Mouse (Mus musculus) hindbrain, postnatal 0 days (tissue): ENCODE measurements around the gene Ciao2a. TPM values are rescaled to one million over a fixed set of nuclear protein-coding genes. Genes with fewer than 3 reads are reported as not detected.

ENCODE experiments used
- ATAC-seq: fragments of 200-750 bp; cut with Nextera tagmentation; 2 replicates; pipeline ENCODE4 v1.8.0; 2017; ENCODE audit warnings: mild to moderate bottlenecking, moderate TSS enrichment, moderate library complexity
- DNase-seq: peaks from one replicate; pipeline ENCODE4 v3.0.0-alpha.2; 2015; ENCODE audit warnings: low spot score
- H3K27ac ChIP-seq: fragments of 300-500 bp; sonication (generic); 2 replicates; pipeline ENCODE4 v1.5.1; 2014; ENCODE audit warnings: mild to moderate bottlenecking
- H3K27me3 ChIP-seq: fragments of 300-500 bp; sonication (generic); 2 replicates; pipeline ENCODE4 v1.6.1; 2014; ENCODE audit warnings: low read length, mixed read lengths; ENCODE audit not compliant: insufficient read depth
- H3K36me3 ChIP-seq: fragments of 300-500 bp; sonication (generic); 2 replicates; pipeline ENCODE4 v1.6.1; 2014; ENCODE audit warnings: low read length, mixed read lengths; ENCODE audit not compliant: insufficient read depth
- H3K4me1 ChIP-seq: fragments of 300-500 bp; sonication (generic); 2 replicates; pipeline ENCODE4 v1.6.1; 2014; ENCODE audit warnings: antibody characterized with exemption, low read length, mixed read lengths; ENCODE audit not compliant: insufficient read depth
- H3K4me2 ChIP-seq: fragments of 300-500 bp; sonication (generic); 2 replicates; pipeline ENCODE4 v1.6.1; 2014; ENCODE audit warnings: low read depth, mild to moderate bottlenecking, low read length, moderate library complexity, mixed read lengths
- H3K4me3 ChIP-seq: fragments of 300-500 bp; sonication (generic); 2 replicates; pipeline ENCODE4 v1.5.1; 2014; ENCODE audit warnings: low read length
- H3K9ac ChIP-seq: fragments of 300-500 bp; sonication (generic); replicated peaks from 2 replicates; pipeline ENCODE4 v1.6.1; 2014; ENCODE audit warnings: mild to moderate bottlenecking, low read length, moderate library complexity, mixed read lengths
- H3K9me3 ChIP-seq: fragments of 300-500 bp; sonication (generic); 2 replicates; pipeline ENCODE4 v1.6.1; 2016; ENCODE audit warnings: low read length, mixed read lengths
- CTCF ChIP-seq: IDR thresholded peaks from 2 replicates; pipeline ENCODE4 v1.5.1; 2016; ENCODE audit warnings: antibody characterized with exemption, control low read depth, low read depth
- WGBS: fragments of 180-500 bp; shearing (Covaris S2); extraction: QIAGEN DNeasy Blood & Tissue Kit; methylation state at CpG from one replicate; pipeline ENCODE4 v1.1.7; 2014; 5-methylcytosine and 5-hydroxymethylcytosine counted together
- polyA plus RNA-seq: library from polyadenylated mRNA; unstranded; fragments of >200 nt; fragmentation: Nextera tagmentation; extraction: Ambion mirVana; gene quantifications from 2 replicates; pipeline ENCODE4 v1.2.1, GENCODE M21; 2015
- total RNA-seq: library from RNA; depleted of rRNA; stranded (reverse); fragments of >200 nt; gene quantifications from 2 replicates; pipeline ENCODE4 v1.2.3, GENCODE M21; 2014

The Ciao2a gene
- total and polyA plus RNA-seq, 2 experiments from 2014 or later: 25.5 to 77.6 TPM

- Histone ChIP-seq H3K4me2 (no peak overlapping the region), H3K4me3 (no peak overlapping the region), H3K9me3 (no peaks in the 10 kb centered on the region), H3K27ac (peak overlapping the region; percentile 16; the same call in 1 of the 2 replicates), H3K27me3 (no peaks in the 10 kb centered on the region), H3K9ac (no peak overlapping the region), H3K36me3 (no peaks in the 10 kb centered on the region), H3K4me1 (no peaks in the 10 kb centered on the region; the same call in 1 of the 2 replicates)
- 50% methylated on average over 8 of the region's 8 CpGs for WGBS
- no peak for TF ChIP-seq CTCF
- DNase-seq: no peak
- ATAC-seq: no peak
These were observed 9.5 kb upstream of the Ciao2a start for GRCm38 (mm10) chr9:66116890-66117289.

- no peaks in the 10 kb centered on the region for H3K36me3 ChIP-seq
- no peaks in the 10 kb centered on the region for H3K27me3 ChIP-seq
- DNase-seq: no peak
- no peak overlapping the region for H3K4me2 ChIP-seq
- H3K27ac ChIP-seq: no peak overlapping the region
- WGBS: 94% methylated on average over 2 of the region's 2 CpGs
- no peak for ATAC-seq
- peaks cover 5% of the 10 kb centered on the region for H3K4me1 ChIP-seq
- H3K9ac ChIP-seq: no peak overlapping the region
- no peak for TF ChIP-seq CTCF
- H3K4me3 ChIP-seq: no peak overlapping the region
- no peaks in the 10 kb centered on the region for H3K9me3 ChIP-seq
These were observed 6.9 kb upstream of the Ciao2a start for GRCm38 (mm10) chr9:66119498-66119897.

DNA sequence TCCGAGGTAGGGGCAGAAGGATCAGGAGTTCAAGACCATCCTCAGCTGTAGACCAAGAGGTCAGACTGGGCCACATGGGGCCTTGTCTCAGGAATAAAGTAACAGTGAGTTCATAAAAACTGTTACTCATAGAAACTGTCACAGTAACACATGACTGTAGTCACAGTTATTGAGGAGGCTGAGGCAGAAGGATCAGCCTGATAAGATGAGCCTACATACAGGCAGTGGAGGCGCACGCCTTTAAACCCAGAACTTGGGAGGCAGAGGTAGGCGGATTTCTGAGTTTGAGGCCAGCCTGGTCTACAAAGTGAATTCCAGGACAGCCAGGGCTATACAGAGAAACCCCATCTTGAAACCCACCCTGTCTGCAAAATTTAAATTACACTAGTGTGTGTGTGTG is 6.3 kb upstream of the Ciao2a start:
- Histone ChIP-seq H3K27me3 (no peaks in the 10 kb centered on the region), H3K9ac (no peak overlapping the region), H3K36me3 (no peaks in the 10 kb centered on the region), H3K4me3 (no peak overlapping the region), H3K27ac (no peak overlapping the region), H3K4me1 (peaks cover 5% of the 10 kb centered on the region), H3K9me3 (no peaks in the 10 kb centered on the region), H3K4me2 (no peak overlapping the region)
- DNase-seq: no peak
- TF ChIP-seq CTCF: no peak
- no peak for ATAC-seq
- WGBS: 96% methylated on average over 4 of the region's 4 CpGs

GRCm38 (mm10) chr9:66120945-66121344 is 5.5 kb upstream of the Ciao2a start:
- ATAC-seq (no peak), DNase-seq (no peak)
- Histone ChIP-seq H3K4me2 (no peak overlapping the region), H3K27ac (0 out of 2 replicates have a peak overlapping the region, but pooled peaks have one; percentile 3), H3K9ac (no peak overlapping the region), H3K36me3 (no peaks in the 10 kb centered on the region), H3K4me3 (no peak overlapping the region), H3K9me3 (no peaks in the 10 kb centered on the region), H3K4me1 (peaks cover 9% of the 10 kb centered on the region), H3K27me3 (no peaks in the 10 kb centered on the region)
- TF ChIP-seq CTCF: no peak
- 51% methylated on average over 3 of the region's 3 CpGs for WGBS

GRCm38 (mm10) chr9:66121421-66121820 is 5.0 kb upstream of the Ciao2a start:
- H3K4me2 ChIP-seq: no peak overlapping the region
- DNase-seq (no peak), ATAC-seq (no peak)
- no peak for TF ChIP-seq CTCF
- no peaks in the 10 kb centered on the region for H3K9me3 ChIP-seq
- H3K9ac ChIP-seq: no peak overlapping the region
- H3K4me1 ChIP-seq: peaks cover 9% of the 10 kb centered on the region
- 0 out of 2 replicates have a peak overlapping the region, but pooled peaks have one; percentile 3 for H3K27ac ChIP-seq
- no peaks in the 10 kb centered on the region for H3K36me3 ChIP-seq
- H3K27me3 ChIP-seq: no peaks in the 10 kb centered on the region
- no peak overlapping the region for H3K4me3 ChIP-seq

DNA sequence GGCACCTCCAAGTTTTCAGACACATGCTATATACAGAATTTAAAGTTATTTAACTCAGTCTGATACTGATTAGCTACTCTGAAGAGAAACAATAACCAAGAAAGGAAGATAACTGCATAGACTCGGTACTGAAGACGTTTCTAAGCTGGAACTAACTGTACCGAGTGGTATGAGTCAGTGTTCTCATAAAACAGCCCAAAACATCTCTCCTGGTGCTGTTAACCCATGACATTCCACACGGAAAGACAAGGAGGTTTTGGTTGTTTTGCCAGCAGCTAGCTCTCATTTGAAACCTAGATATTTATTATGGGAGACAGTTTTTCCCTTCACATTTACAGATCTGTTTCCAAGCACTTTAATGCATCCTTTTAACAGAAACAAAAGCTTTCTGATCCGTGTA is 2.8 kb upstream of the Ciao2a start:
- peak overlapping the region; percentile 75 for H3K4me2 ChIP-seq
- H3K27ac ChIP-seq: peak overlapping the region; percentile 89; the same call in 1 of the 2 replicates
- no peaks in the 10 kb centered on the region for H3K9me3 ChIP-seq
- WGBS: 8% methylated on average over 5 of the region's 5 CpGs
- no peaks in the 10 kb centered on the region for H3K36me3 ChIP-seq
- peaks cover 18% of the 10 kb centered on the region for H3K4me1 ChIP-seq
- H3K9ac ChIP-seq: peak overlapping the region; percentile 84
- H3K27me3 ChIP-seq: no peaks in the 10 kb centered on the region
- ATAC-seq (no peak), DNase-seq (no peak)
- no peak for TF ChIP-seq CTCF
- H3K4me3 ChIP-seq: peak overlapping the region; percentile 83

GRCm38 (mm10) chr9:66124111-66124531 is 2.3 kb upstream of the Ciao2a start:
- Histone ChIP-seq H3K4me2 (peak overlapping the region; percentile 75), H3K27me3 (no peaks in the 10 kb centered on the region), H3K9ac (peak overlapping the region; percentile 84), H3K4me1 (peaks cover 18% of the 10 kb centered on the region), H3K36me3 (no peaks in the 10 kb centered on the region), H3K9me3 (no peaks in the 10 kb centered on the region), H3K27ac (peak overlapping the region; percentile 89), H3K4me3 (peak overlapping the region; percentile 83)
- DNase-seq: peak; percentile 40
- no peak; the same call in 1 of the 2 replicates for ATAC-seq
- TF ChIP-seq CTCF: no peak
- WGBS: under 1% methylated on average over 12 of the region's 12 CpGs
